Mouse (Mus musculus): ENCODE measurements at regions not wholly inside any gene's neighbourhood (a gene's known extent, or its start where the extent isn't known, plus 50 kb on each side); places are given as distances from the start of the nearest gene placed in this dataset.

DNA sequence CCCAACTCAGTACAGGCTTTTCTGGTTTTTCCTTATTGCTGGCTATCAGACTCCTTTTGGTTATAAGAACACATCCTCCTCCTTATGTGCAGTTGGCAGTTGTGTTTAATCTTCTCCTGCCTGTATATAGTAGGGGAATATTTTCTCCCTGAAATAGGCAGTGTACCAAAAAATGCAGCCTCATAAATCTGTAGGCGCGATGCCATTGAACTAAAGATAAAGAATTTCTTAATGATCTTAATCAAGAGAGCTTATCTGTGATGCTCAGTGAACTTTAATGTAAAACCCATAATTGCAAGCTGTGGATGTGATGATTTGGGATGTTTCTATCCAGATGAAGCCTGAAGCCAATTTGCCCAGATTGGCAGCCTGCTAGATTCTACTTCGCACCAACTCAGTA is 1099.6 kb upstream of the Tenm2 start:
- TF ChIP-seq POLR2A (IDR thresholded peaks at IDR 0.05; ENCODE audit: extremely low read depth, insufficient read depth, low read length): no peak
- TF ChIP-seq CTCF (IDR thresholded peaks at IDR 0.05; ENCODE audit: low read depth, low read length): no peak
